Mouse (Mus musculus): ENCODE measurements around the gene Epha4. TPM values are rescaled to one million over a fixed set of nuclear protein-coding genes. Genes with fewer than 3 reads are reported as not detected.

The Epha4 gene
- polyA plus RNA-seq, 1 experiment from 2014 or later, result 24.0 TPM

DNA sequence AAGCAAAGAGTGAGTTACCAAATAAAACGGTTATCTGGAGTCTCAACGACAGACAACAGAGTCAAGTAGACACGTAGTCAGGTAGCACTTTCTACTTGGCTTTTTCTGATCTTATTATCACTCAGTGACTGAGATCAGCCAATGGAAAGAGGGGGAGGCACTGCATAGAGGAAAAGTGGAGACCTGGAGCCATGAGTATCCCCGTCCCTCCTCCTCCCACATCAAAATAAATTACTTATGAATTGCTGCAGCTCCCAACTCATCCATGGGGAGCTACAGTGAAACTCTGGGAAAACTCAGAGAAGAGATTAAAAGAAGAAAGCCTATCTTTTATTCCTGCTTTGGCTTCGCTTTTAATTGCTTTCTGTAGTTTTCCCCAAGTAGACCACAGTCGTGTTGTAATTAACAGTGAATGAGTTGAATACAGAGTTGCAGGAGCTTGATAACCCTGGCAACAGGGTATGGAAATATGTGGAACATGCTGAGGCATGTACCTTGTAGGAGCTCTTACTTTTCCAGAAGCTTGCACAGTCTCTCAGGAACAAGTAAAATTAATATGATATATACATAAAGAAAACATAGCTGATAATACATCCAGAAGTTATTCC lies 17.8 kb upstream of the Epha4 start:
- WGBS, result 32% methylated on average over 6 of the region's 6 CpGs
- Histone ChIP-seq H3K4me2 (replicated peaks; ENCODE audit: low read depth, low read length) (no peak overlapping the region), H3K27ac (ENCODE audit: low read depth, low read length) (no peak overlapping the region), H3K4me3 (ENCODE audit: low read length) (no peak overlapping the region), H3K27me3 (ENCODE audit: control insufficient read depth, insufficient read depth, low read length) (no peaks in the 10 kb centered on the region; the same call in 1 of the 2 replicates), H3K4me1 (ENCODE audit: control insufficient read depth, insufficient read depth, low read length) (no peaks in the 10 kb centered on the region), H3K36me3 (ENCODE audit: control insufficient read depth, insufficient read depth, low read length) (no peaks in the 10 kb centered on the region), H3K9me3 (ENCODE audit: control insufficient read depth, low read length) (no peaks in the 10 kb centered on the region), H3K9ac (ENCODE audit: low read depth, low read length) (no peak overlapping the region)
- ATAC-seq (ENCODE audit: low FRiP score, low TSS enrichment), result no peak

- WGBS, result 45% methylated on average over 5 of the region's 5 CpGs
- Histone ChIP-seq H3K27me3 (ENCODE audit: control insufficient read depth, insufficient read depth, low read length) (no peaks in the 10 kb centered on the region; the same call in 1 of the 2 replicates), H3K9ac (ENCODE audit: low read depth, low read length) (no peak overlapping the region), H3K4me3 (ENCODE audit: low read length) (no peak overlapping the region), H3K4me2 (replicated peaks; ENCODE audit: low read depth, low read length) (no peak overlapping the region), H3K4me1 (ENCODE audit: control insufficient read depth, insufficient read depth, low read length) (no peaks in the 10 kb centered on the region), H3K27ac (ENCODE audit: low read depth, low read length) (no peak overlapping the region), H3K36me3 (ENCODE audit: control insufficient read depth, insufficient read depth, low read length) (no peaks in the 10 kb centered on the region), H3K9me3 (ENCODE audit: control insufficient read depth, low read length) (no peaks in the 10 kb centered on the region)
- no peak for ATAC-seq (ENCODE audit: low FRiP score, low TSS enrichment)
Measured at GRCm38 (mm10) chr1:77531934-77532575, 17.2 kb upstream of the Epha4 start.

- Histone ChIP-seq H3K27ac (ENCODE audit: low read depth, low read length) (no peak overlapping the region), H3K36me3 (ENCODE audit: control insufficient read depth, insufficient read depth, low read length) (no peaks in the 10 kb centered on the region), H3K9ac (ENCODE audit: low read depth, low read length) (no peak overlapping the region), H3K4me1 (ENCODE audit: control insufficient read depth, insufficient read depth, low read length) (no peaks in the 10 kb centered on the region), H3K4me3 (ENCODE audit: low read length) (no peak overlapping the region), H3K9me3 (ENCODE audit: control insufficient read depth, low read length) (no peaks in the 10 kb centered on the region), H3K27me3 (ENCODE audit: control insufficient read depth, insufficient read depth, low read length) (0 out of 2 replicates have a peak, but pooled peaks cover 2% of the 10 kb centered on the region), H3K4me2 (replicated peaks; ENCODE audit: low read depth, low read length) (no peak overlapping the region)
- WGBS, result 62% methylated on average over 8 of the region's 8 CpGs
- ATAC-seq (ENCODE audit: low FRiP score, low TSS enrichment), result no peak
Measured at GRCm38 (mm10) chr1:77525082-77525481, 10.2 kb upstream of the Epha4 start.

- no peaks in the 10 kb centered on the region for H3K9me3 ChIP-seq (ENCODE audit: control insufficient read depth, low read length)
- ATAC-seq (ENCODE audit: low FRiP score, low TSS enrichment), result no peak
- WGBS, result 74% methylated on average over 2 of the region's 2 CpGs
Measured at GRCm38 (mm10) chr1:77523354-77523753, 8.5 kb upstream of the Epha4 start.

GRCm38 (mm10) chr1:77521640-77522539 lies 7.0 kb upstream of the Epha4 start:
- no peak overlapping the region for H3K9ac ChIP-seq (ENCODE audit: low read depth, low read length)
- ATAC-seq (ENCODE audit: low FRiP score, low TSS enrichment), result no peak
- H3K4me3 ChIP-seq (ENCODE audit: low read length), result no peak overlapping the region
- H3K4me1 ChIP-seq (ENCODE audit: control insufficient read depth, insufficient read depth, low read length), result no peaks in the 10 kb centered on the region
- WGBS, result 27% methylated on average over 17 of the region's 17 CpGs
- H3K36me3 ChIP-seq (ENCODE audit: control insufficient read depth, insufficient read depth, low read length), result no peaks in the 10 kb centered on the region
- H3K27ac ChIP-seq (ENCODE audit: low read depth, low read length), result no peak overlapping the region
- no peak overlapping the region; the same call in 1 of the 2 replicates for H3K4me2 ChIP-seq (replicated peaks; ENCODE audit: low read depth, low read length)
- no peaks in the 10 kb centered on the region for H3K9me3 ChIP-seq (ENCODE audit: control insufficient read depth, low read length)
- H3K27me3 ChIP-seq (ENCODE audit: control insufficient read depth, insufficient read depth, low read length), result peaks cover 11% of the 10 kb centered on the region; the same call in 1 of the 2 replicates

More at GRCm38 (mm10) chr1:77523354-77523753, 8.5 kb upstream of the Epha4 start:
- Histone ChIP-seq H3K4me2 (replicated peaks; ENCODE audit: low read depth, low read length) (no peak overlapping the region), H3K36me3 (ENCODE audit: control insufficient read depth, insufficient read depth, low read length) (no peaks in the 10 kb centered on the region), H3K4me1 (ENCODE audit: control insufficient read depth, insufficient read depth, low read length) (no peaks in the 10 kb centered on the region), H3K4me3 (ENCODE audit: low read length) (no peak overlapping the region), H3K27me3 (ENCODE audit: control insufficient read depth, insufficient read depth, low read length) (0 out of 2 replicates have a peak, but pooled peaks cover 2% of the 10 kb centered on the region), H3K9ac (ENCODE audit: low read depth, low read length) (no peak overlapping the region), H3K27ac (ENCODE audit: low read depth, low read length) (no peak overlapping the region)

GRCm38 (mm10) chr1:77518715-77519114 lies 3.8 kb upstream of the Epha4 start:
- no peaks in the 10 kb centered on the region for H3K36me3 ChIP-seq (ENCODE audit: control insufficient read depth, insufficient read depth, low read length)
- no peak overlapping the region for H3K9ac ChIP-seq (ENCODE audit: low read depth, low read length)
- H3K4me1 ChIP-seq (ENCODE audit: control insufficient read depth, insufficient read depth, low read length), result no peaks in the 10 kb centered on the region
- H3K4me3 ChIP-seq (ENCODE audit: low read length), result no peak overlapping the region
- ATAC-seq (ENCODE audit: low FRiP score, low TSS enrichment), result no peak
- no peak overlapping the region for H3K4me2 ChIP-seq (replicated peaks; ENCODE audit: low read depth, low read length)
- WGBS, result 81% methylated on average over 3 of the region's 3 CpGs
- H3K27ac ChIP-seq (ENCODE audit: low read depth, low read length), result no peak overlapping the region
- H3K9me3 ChIP-seq (ENCODE audit: control insufficient read depth, low read length), result no peaks in the 10 kb centered on the region
- peaks cover 12% of the 10 kb centered on the region; the same call in 1 of the 2 replicates for H3K27me3 ChIP-seq (ENCODE audit: control insufficient read depth, insufficient read depth, low read length)

DNA sequence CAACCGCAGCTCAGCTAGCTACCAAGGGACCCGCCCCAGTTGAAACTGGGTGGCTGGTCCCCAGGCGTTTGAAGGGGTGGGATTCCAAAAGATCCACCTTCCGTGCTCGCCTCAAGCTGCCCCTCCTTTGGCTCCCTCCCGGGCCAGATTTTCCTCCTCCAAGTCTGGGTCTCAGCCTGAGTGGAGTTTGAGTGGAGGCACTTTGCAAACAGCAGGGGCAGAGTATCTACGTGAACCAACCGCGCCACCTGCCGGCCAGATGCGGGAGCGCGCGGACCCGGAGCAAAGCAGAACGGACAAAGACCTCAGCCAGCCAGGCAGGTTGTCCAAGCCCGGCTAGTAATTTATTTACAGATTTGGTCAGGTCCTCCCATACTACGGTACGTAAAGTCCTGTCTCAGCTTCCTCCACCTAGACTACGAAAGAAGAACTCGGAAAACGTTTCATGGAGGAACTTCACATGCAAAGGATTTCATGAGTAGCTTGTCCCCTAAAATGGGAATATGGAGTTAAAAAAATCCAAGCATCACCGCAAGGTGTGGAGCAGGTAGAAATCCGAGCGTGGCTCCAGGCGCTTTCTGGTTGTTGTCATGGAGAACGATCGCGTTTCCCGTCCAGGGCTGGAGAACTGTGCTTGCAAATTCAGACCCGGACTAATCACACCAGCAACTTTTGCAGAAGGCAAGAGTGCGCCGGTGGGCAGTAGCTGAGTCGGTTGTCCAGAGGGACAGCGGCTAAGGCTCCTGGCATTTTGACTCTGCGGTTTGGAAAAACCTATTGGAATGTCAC lies 1.5 kb upstream of the Epha4 start:
- peak; percentile 40 for ATAC-seq (ENCODE audit: low FRiP score, low TSS enrichment)
- peak overlapping the region; percentile 71 for H3K4me3 ChIP-seq (ENCODE audit: low read length)
- H3K4me1 ChIP-seq (ENCODE audit: control insufficient read depth, insufficient read depth, low read length), result peaks cover 10% of the 10 kb centered on the region; the same call in 1 of the 2 replicates
- under 1% methylated on average over 36 of the region's 36 CpGs for WGBS
- H3K27me3 ChIP-seq (ENCODE audit: control insufficient read depth, insufficient read depth, low read length), result peaks cover 10% of the 10 kb centered on the region; the same call in 1 of the 2 replicates
- no peaks in the 10 kb centered on the region for H3K9me3 ChIP-seq (ENCODE audit: control insufficient read depth, low read length)
- no peaks in the 10 kb centered on the region for H3K36me3 ChIP-seq (ENCODE audit: control insufficient read depth, insufficient read depth, low read length)
- H3K27ac ChIP-seq (ENCODE audit: low read depth, low read length), result 0 out of 2 replicates have a peak overlapping the region, but pooled peaks have one; percentile 6
- peak overlapping the region; percentile 52; the same call in 1 of the 2 replicates for H3K9ac ChIP-seq (ENCODE audit: low read depth, low read length)
- H3K4me2 ChIP-seq (replicated peaks; ENCODE audit: low read depth, low read length), result peak overlapping the region; percentile 96

DNA sequence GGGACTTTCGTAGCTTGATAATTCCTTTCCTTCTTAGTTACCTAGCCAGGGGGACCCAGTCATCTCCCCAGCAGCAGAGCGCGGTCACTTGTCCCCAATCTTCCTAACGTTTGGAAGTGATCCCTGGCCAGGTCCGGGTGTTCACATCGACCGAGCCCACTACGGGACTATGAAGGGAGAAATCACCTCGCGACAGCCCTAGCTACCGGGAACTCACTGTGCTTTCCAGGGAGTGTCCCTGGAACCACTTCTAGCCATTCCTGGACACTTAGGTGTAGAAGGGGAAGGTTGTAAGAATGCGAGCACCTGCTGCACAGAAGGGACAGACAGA lies 728 bp upstream of the Epha4 start:
- H3K4me3 ChIP-seq (ENCODE audit: low read length), result peak overlapping the region; percentile 71
- H3K4me1 ChIP-seq (ENCODE audit: control insufficient read depth, insufficient read depth, low read length), result peaks cover 13% of the 10 kb centered on the region; the same call in 1 of the 2 replicates
- H3K27ac ChIP-seq (ENCODE audit: low read depth, low read length), result peak overlapping the region; percentile 6
- H3K36me3 ChIP-seq (ENCODE audit: control insufficient read depth, insufficient read depth, low read length), result no peaks in the 10 kb centered on the region
- peak overlapping the region; percentile 52 for H3K9ac ChIP-seq (ENCODE audit: low read depth, low read length)
- no peaks in the 10 kb centered on the region for H3K9me3 ChIP-seq (ENCODE audit: control insufficient read depth, low read length)
- WGBS, result 0% methylated on average over 12 of the region's 12 CpGs
- H3K4me2 ChIP-seq (replicated peaks; ENCODE audit: low read depth, low read length), result peak overlapping the region; percentile 96
- ATAC-seq (ENCODE audit: low FRiP score, low TSS enrichment), result 0 out of 2 replicates have a peak, but pooled peaks have one; percentile 1
- H3K27me3 ChIP-seq (ENCODE audit: control insufficient read depth, insufficient read depth, low read length), result peaks cover 10% of the 10 kb centered on the region; the same call in 1 of the 2 replicates
